Mouse (Mus musculus): ENCODE results near the gene Frmd7.

GRCm38 (mm10) chrX:50991324-50991723, 48.8 kb upstream of the Frmd7 start:
- no peak for TF ChIP-seq CTCF (IDR thresholded peaks at IDR 0.05; ENCODE audit: low read depth)
- no peak for TF ChIP-seq EP300 (IDR thresholded peaks at IDR 0.05; ENCODE audit: low read depth)
